Comparison of ENCODE assay signal across 21 mouse cellular contexts in genomic region chr4:95716137-95716536, GRCm38 (mm10).
"Had no signal": no experiment of that assay in that cellular context is flagged by ENCODE, and none has a peak within 500 bp of the region (broad histone marks: within the 10 kb centered on the region; RNA-seq: fewer than 3 reads in every experiment).

No protein-coding gene starts in this region.

- H3K4me2 ChIP-seq: limb, embryonic 12.5 days; limb, embryonic 15.5 days; liver, embryonic 11.5 days; lung, embryonic 14.5 days; midbrain, embryonic 11.5 days; midbrain, embryonic 15.5 days; neural tube, embryonic 13.5 days had no signal

- H3K9me3 ChIP-seq: limb, embryonic 12.5 days; limb, embryonic 15.5 days; megakaryocyte, embryonic 14.5 days; midbrain, embryonic 15.5 days; neural tube, embryonic 13.5 days had no signal

- ATAC-seq: liver, postnatal 0 days; lung, postnatal 0 days had no signal

- H3K27me3 ChIP-seq: limb, embryonic 12.5 days; limb, embryonic 15.5 days; megakaryocyte, embryonic 14.5 days; midbrain, embryonic 15.5 days; neural tube, embryonic 13.5 days had no signal

- H3K36me3 ChIP-seq: limb, embryonic 12.5 days; limb, embryonic 15.5 days; midbrain, embryonic 15.5 days; neural tube, embryonic 13.5 days had no signal

- H3K9ac ChIP-seq: limb, embryonic 12.5 days; limb, embryonic 15.5 days; liver, embryonic 14.5 days; liver, postnatal 0 days; lung, embryonic 14.5 days; midbrain, embryonic 15.5 days; neural tube, embryonic 13.5 days had no signal

- DNase-seq: kidney, postnatal 14 days; kidney, postnatal 4 days; left cerebral cortex, postnatal 4 days; liver, postnatal 0 days; lung, embryonic 14.5 days; retina, postnatal 1 day; right cerebral cortex, postnatal 25 days; spleen, adult 18-20 months; thymus, adult 2 months; thymus, postnatal 14 days; thymus, postnatal 4 days had no signal

- H3K4me3 ChIP-seq: limb, embryonic 12.5 days; limb, embryonic 15.5 days; megakaryocyte, embryonic 14.5 days; midbrain, embryonic 15.5 days; neural tube, embryonic 13.5 days had no signal

- H3K27ac ChIP-seq: limb, embryonic 12.5 days; limb, embryonic 15.5 days; liver, embryonic 14.5 days; midbrain, embryonic 15.5 days; neural tube, embryonic 13.5 days; stomach, postnatal 0 days had no signal

- H3K4me1 ChIP-seq: limb, embryonic 15.5 days; midbrain, embryonic 15.5 days; neural tube, embryonic 13.5 days had no signal
